Mouse (Mus musculus) R1 (cell line): Measurements from ENCODE around the gene Lrrc8d.
A peak's percentile ranks its signal among the peaks of the same experiment; 100 is the strongest.

ENCODE experiments used
- DNase-seq: peaks from one replicate; pipeline ENCODE4 v3.0.0-alpha.2; 2018; ENCODE audit warnings: low read depth, low spot score

The Lrrc8d gene

GRCm38 (mm10) chr5:105858754-105859694 is 159.3 kb downstream of the Lrrc8d start:
- DNase-seq = peak; percentile 77

- no peak for DNase-seq
These were observed 160.1 kb downstream of the Lrrc8d start for GRCm38 (mm10) chr5:105859716-105860460.

DNA sequence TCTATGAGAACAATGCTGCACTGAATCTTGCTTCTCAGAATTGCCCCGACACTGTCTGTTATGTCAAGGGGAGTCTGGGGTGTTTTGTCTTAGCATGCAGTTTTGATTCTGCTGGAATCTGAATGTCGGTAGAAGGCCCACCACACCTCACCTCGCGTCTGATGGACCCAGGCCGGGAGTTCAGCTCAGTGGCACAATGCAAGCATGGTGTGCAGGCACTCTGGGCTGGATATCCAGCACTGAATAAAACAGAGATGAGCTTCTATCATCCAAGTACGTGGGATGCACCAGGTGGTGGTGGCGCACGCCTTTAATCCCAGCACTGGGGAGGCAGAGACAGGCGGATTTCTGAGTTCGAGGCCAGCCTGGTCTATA is 160.7 kb downstream of the Lrrc8d start:
- no peak for DNase-seq

- no peak for DNase-seq
These were observed 161.8 kb downstream of the Lrrc8d start for GRCm38 (mm10) chr5:105861616-105862015.

GRCm38 (mm10) chr5:105865110-105865628 is 165.4 kb downstream of the Lrrc8d start:
- peak; percentile 80 for DNase-seq

GRCm38 (mm10) chr5:105867427-105867826 is 167.7 kb downstream of the Lrrc8d start:
- DNase-seq = no peak

GRCm38 (mm10) chr5:105867841-105868447 is 168.2 kb downstream of the Lrrc8d start:
- DNase-seq = no peak

- peak; percentile 78 for DNase-seq
These were observed 168.8 kb downstream of the Lrrc8d start for GRCm38 (mm10) chr5:105868593-105868992.

DNA sequence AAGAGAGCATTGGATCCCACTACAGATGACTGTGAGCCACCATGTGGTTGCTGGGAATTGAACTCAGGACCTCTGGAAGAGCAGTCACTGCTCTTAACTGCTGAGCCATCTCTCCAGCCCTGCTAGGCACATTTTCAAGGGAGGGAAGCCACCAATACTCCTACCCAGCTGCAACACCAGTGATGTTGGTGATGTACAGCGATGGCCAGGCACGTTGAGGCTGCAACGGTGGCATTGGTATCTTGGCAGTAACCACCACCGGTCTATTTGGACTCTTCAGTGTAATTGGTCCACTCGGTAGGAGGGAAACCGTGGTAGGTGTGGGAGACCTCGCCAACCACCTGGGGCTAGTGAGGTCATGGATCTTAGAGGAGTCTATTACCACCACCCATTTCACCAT is 170.0 kb downstream of the Lrrc8d start:
- DNase-seq = no peak

DNA sequence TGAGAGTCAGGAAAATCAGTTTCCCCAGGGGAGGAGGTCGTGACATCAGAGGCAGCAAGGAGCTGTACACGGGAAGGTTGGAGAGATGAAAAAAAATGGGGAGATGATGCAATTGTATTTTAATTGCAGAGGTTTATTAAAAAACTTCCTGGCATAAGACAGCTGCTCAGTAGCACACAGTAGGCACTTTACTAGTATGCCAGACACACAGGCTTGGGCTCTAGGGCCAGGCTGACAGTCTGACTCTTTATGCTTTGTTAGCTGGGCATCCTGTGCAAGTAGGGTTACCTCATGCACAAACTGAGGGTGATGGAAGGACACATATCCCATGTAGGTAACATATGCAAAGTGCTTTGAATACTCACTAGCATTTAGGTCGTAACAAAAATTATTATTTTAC is 171.4 kb downstream of the Lrrc8d start:
- no peak for DNase-seq

- DNase-seq = no peak
These were observed 172.4 kb downstream of the Lrrc8d start for GRCm38 (mm10) chr5:105872176-105872575.

DNA sequence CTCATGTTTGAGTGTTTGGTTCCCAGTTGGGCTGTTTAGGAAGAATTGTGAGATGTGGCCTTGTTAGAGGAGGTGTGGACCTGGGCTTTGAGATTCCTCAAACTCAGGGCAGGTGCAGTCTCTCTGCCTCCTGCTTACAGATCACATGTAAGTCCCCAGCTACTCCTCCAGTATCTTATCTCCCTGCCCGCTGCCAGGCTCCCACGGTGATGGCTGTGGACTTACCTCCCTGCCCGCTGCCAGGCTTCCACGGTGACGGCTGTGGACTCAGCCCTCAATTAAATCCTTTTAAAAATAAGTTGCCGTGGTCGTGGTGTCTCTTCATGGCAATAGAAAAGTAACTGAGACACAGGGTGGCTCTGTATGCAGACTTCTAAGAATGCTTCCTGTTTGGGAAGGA is 173.1 kb downstream of the Lrrc8d start:
- no peak for DNase-seq

GRCm38 (mm10) chr5:105873774-105874173 is 174.0 kb downstream of the Lrrc8d start:
- no peak for DNase-seq

DNA sequence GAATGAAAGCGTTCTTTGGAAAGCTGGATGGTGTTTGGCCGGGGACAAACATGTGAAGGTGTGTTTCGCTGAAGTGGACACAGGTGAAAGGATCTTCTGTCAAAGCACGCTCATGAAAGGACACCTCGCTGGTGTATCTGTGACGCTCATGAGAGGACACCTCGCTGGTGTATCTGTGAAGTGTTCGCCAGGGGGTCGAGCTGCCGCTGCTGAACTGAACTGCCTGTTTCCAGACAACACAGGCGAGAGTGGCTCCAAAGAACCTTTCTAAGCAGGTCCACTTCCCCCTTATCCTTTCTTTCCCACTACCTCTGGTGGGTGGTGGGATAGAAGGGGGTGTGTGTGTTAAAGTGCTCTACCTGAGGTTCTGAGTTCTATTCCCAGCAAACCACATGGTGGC is 174.7 kb downstream of the Lrrc8d start:
- DNase-seq = no peak

DNA sequence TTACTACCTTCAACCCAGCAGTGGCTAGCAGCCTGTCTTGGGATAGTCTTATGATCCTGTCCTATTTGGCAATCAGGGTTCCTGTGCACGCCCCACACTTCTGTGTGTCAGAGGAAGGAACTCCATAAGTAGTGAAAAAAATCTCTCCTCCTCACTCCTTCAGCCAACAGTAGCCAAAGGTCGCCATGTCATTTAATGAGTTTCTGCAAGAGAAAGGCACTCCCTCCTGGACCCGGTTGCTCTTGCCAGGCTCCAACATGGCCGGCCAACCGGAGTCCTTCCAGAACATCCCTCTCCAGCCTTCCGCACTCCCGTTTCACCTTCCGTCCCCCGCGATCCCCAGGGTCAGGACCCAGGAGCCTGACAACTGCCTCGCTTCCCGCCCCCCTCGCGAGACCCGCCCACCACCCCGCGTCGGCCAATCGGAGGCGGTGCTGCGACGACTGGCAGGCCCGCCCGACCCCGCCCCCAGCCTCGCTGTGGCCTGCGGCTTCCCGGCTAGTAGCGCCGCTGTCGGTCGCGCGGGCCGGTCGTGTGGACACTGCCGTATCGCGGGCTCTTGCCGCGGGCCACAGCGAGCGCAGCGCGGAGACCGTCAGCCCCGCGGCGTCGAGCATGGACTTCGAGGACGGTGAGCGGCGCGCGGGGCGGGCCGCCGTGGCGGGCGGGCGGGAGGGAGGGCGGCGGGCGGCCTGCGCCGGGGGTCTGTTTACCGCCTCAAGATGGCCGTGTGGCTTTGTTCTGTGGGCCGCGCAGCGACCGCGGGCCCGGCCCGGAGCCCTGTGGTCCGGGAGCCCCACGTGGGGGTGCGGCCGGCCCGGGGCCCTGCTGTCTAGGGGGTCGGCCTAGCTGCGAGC is 176.5 kb downstream of the Lrrc8d start, which contains the start of gene Zfp326:
Gene Zfp326, plus strand, starts transcription at position 498 of the 857 bp plus-strand sequence.
- DNase-seq = peak; percentile 92

DNA sequence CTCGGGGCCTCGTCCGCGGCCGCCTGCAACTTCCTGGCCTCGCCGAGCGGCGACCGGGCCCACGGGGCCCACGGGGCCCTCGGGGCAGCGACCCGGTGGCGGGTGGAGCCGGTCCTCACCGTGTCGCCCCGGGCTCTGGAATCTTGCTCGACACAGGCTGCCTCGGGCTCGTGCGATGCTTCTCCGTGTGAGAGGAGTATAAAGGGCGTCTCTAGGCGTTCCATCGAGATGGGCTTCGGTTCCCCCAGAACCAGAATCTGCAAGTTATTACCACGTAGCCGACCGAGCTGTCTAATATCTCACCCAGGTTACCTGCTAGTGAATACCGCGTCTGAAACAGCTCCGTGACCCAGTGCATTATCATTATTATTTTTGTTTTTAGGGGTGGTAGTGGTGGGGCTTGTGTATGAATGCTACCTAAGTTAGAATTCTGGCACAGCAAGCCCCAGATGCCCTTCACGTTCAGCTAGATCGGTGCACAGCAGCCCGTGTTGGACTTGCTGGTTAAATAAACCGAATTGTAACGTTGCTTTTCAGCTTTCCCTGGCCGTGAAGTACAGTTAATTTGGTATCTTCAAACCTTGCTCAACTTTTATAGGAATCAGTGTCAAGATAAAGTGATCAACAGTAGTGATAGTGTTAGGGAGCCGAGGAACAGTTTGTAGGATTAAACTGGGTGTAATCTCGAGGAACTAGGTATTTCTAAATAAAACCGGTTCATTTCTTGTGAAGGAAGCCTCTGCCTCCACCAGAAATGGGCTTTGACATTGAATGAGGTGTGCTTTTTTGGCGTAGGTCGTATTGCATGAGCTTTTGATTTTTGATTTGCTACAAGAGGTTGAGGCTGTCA is 177.4 kb downstream of the Lrrc8d start:
- DNase-seq = peak; percentile 45
